In genomic region chr19:45116798-45117197, GRCm38 (mm10) we compare ENCODE assay signal across 9 mouse cellular contexts. TPM values are rescaled to one million over a fixed set of nuclear protein-coding genes. Genes with fewer than 3 reads are reported as not detected.
A peak's percentile ranks its signal among the peaks of the same experiment; 100 is the strongest.
DNase-seq lines count a peak whose midpoint lies in the region.
"Had no signal": no experiment of that assay in that cellular context is flagged by ENCODE, and none has a peak within 500 bp of the region (broad histone marks: within the 10 kb centered on the region; RNA-seq: fewer than 3 reads in every experiment).

No protein-coding gene starts in this region.

- peak; percentile 30 for DNase-seq in heart, adult 8-10 months (ENCODE audit: low spot score)
- DNase-seq in heart, adult 11 months = no peak
- peak; percentile 19 for DNase-seq in right cerebral cortex, postnatal 4 days
- DNase-seq in right cerebral cortex, postnatal 14 days = no peak
- DNase-seq in adrenal gland, postnatal 36 days = peak; percentile 29 to 33
- DNase-seq in gastrocnemius, postnatal 10 days = peak; percentile 43
- peak; percentile 15 to 23 for DNase-seq in lung, adult 18-20 months
- peak; percentile 25 for DNase-seq in yolk sac, embryonic 10.5 days (ENCODE audit: low spot score)

RNA-seq across cellular contexts. Expression of gene Tlx1, which starts 33.7 kb away (rescaled TPM):
- total RNA-seq in heart, adult 8-10 months (2022) = under 1 TPM in 2 of 4 experiments, not detected in 2; 0.11 to 0.14 TPM
- total RNA-seq in adrenal gland, postnatal 36 days (2021) = not detected
- under 1 TPM in 1 of 2 experiments, not detected in 1; 0.18 TPM for total RNA-seq in gastrocnemius, postnatal 10 days (2021)
- total RNA-seq: layer of hippocampus, postnatal 25 days had no signal

RNA-seq across cellular contexts. Expression of gene Kazald1, which starts 41.8 kb away (rescaled TPM):
- 1 to 10 TPM; 2.5 to 5.5 (median 2.8) TPM for total RNA-seq in heart, adult 8-10 months (2022)
- 1 to 10 TPM; 3.9 to 6.6 TPM for total RNA-seq in adrenal gland, postnatal 36 days (2021)
- 10 to 100 TPM; 11.4 to 19.2 TPM for total RNA-seq in gastrocnemius, postnatal 10 days (2021)

Comparison
In these comparisons a context has a peak if more than half of its experiments do, and no peak if none do; other contexts are left out.
1. DNase-seq: peak in heart, adult 8-10 months (single experiment), right cerebral cortex, postnatal 4 days (single experiment), adrenal gland, postnatal 36 days (2 of 2), gastrocnemius, postnatal 10 days (single experiment), lung, adult 18-20 months (2 of 2) and yolk sac, embryonic 10.5 days (single experiment); none in heart, adult 11 months (single experiment) and right cerebral cortex, postnatal 14 days (single experiment).